Mouse (Mus musculus): ENCODE measurements around the gene Rdh16f2. TPM values are rescaled to one million over a fixed set of nuclear protein-coding genes. Genes with fewer than 3 reads are reported as not detected.
"Not testable (repeated sequence)": the region's sequence is repeated elsewhere in the genome, so short reads cannot be mapped to it uniquely, and the experiment has no call there.

The Rdh16f2 gene
- total RNA-seq, 2 experiments from 2014 or later: not detected

DNA sequence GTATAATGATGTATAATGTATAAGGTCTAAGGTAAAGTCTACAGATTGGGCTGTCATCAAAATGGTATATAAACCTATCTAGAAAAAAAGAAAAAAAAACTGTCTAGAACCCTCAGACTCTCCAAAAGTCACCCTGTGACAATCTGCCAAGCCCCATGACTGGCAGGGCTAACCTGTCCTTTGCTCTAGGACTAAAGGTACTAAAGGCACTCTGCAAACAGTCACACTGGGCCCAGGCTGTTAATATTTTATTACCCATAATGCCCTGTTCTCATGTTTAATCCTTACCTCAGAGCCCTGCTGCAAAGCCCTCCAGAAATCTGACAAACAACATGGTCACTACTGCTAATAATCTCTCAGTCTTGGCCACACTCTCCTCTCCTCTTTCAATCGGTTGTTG, 20.3 kb downstream of the Rdh16f2 start:
- DNase-seq (ENCODE audit: low spot score in 2 of 2): no peak
- intact Hi-C loops (cut with DNase I): no loop called here

DNA sequence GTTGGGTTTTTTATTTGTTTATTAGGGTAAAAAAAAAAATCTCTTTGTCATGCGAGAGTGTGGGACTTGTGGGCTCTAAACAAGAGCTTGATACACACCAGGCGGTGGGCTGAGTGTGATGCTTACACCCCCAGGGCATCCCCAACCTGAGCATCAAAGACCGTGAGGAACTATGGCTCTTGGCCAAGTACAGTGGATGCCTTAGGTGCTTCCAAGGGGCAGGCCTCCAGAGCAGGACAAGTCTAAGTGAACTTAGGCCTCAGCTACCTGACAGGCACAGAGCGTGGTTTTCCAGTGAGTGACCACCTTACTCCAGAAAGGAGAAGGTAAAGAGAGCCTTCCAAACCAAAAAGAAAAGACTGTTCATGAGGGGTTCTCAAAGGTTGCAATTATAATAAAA, 20.7 kb downstream of the Rdh16f2 start:
- DNase-seq (ENCODE audit: low spot score in 2 of 2): no peak
- intact Hi-C loops (cut with DNase I): no loop called here

DNA sequence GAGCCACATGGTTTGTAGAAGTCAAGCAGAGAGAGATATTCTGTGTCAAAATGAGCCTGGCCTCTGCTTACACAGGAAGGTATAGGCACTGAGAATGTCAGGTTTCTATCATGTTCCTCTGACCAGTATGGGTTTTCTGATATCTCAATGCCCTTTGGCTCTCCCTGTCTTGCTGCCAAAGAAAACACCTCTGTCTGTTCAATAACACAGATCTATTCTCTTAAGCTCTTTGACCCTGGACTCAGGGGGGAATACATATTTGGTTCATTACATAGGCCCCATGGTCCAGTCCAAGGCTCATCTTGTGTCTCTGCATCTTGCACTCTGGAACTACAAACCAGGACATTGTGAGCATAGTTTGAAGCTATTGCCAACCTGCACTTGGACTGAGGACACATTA, 22.3 kb downstream of the Rdh16f2 start, which contains the start of gene Rdh7:
Gene Rdh7, minus strand, starts transcription at position 213 of the 400 bp plus-strand sequence.
- no peak for DNase-seq (ENCODE audit: low spot score in 2 of 2)
- intact Hi-C loops (cut with DNase I): no loop called here

DNA sequence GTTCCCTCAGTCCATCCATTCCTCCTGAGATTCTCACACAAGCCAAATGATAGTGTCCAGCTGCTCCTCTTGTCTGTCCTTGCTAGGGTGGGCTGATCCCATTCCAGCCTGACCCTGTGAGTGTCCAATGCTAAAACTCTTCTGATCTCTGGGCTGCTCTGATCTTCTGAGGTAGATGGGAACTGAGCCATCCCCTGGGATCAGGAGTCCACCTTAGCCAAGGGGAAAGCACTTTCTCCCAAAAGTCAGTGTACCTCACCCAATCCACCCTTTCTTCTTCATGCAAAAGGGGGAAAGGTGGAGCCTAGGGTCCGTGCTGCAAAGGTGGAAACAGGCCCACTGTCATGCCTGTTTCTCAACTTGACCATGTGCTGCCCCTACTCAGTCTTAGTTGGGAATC, 25.2 kb downstream of the Rdh16f2 start:
- intact Hi-C loops (cut with DNase I): no loop called here
- no peak for DNase-seq (ENCODE audit: low spot score in 2 of 2)

DNA sequence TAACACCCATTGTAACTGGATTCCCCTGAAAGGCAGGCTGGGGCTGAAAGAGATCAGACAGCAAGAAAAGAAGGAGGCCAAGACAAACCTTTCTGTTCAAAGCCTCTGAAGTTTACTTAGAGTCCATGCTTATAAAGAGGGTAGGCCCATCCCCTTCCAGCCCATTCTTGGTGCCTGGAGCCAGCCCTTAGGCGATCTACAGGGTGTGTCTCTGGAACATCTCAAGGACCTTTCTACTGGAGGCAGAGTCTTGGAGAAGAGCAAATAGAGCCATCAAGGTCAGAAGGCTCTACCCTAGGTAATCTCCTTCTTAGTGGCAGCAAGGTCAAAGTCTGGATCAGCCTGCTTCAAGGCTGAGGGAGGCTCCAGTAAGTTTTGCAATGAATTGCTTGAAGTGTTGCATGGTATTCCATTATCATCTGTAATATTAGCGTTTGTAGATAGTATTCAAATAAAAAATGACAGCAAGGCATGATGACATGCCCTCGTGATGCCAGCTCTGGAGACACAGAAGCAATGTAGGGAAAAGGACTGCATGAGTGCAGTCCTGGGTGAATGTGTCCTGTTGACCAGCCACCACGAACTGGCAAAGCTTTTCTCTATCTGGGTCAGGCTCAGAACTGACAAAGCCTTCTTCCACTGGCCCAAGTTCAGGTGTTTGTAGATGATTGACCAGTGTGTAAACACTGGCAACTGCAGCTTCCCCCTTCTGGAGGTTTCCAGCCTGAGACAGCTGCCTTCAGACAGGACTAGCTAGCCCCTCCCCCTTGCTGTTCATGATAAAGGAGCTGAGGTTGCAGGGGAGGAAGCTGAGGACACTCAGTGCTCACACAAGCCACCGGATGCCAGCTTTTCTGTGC, 27.1 kb downstream of the Rdh16f2 start:
- intact Hi-C loops (cut with DNase I): not testable (repeated sequence)
- peak in 1 of 2 experiments; percentile 16 for DNase-seq (ENCODE audit: low spot score in 2 of 2)

DNA sequence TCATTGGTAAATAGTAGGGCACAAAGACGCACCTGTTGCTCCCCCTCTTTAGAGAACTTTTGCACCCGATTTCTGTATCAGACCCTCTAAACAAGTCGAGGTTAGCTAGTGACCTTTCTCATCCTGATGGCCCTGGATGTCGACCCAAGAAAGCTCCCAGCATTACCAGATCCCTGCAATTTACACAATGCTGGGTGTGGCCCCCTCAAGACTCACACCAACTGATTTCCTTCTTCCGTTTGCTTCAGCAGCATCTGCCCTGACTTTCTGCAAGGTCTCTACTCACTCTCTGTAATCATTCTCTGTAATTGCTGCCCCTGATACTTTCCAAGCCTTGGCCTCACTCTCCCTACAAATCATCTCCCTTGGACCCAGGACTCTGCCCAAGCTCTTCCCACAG, 30.4 kb downstream of the Rdh16f2 start:
- no peak for DNase-seq (ENCODE audit: low spot score in 2 of 2)
- intact Hi-C loops (cut with DNase I): no loop called here

DNA sequence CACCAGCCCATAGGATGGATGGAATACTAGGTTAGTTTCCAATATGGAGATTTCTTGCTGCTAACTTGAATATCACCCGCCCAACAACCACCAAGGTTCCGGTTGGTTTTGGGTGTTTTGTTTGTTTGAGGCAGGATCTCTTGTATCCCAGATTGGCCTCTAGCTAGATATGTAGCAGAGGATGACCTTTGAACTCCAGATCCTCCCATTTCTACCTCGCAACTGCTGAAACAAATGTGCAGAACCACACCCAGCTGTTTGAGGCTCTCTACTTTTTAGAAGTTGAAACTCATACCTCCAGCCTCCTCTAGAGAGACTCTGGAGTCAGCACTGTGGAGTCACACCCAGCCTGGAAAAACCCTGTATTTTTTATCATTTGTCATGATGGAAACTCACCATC, 31.2 kb downstream of the Rdh16f2 start:
- intact Hi-C loops (cut with DNase I): no loop called here
- DNase-seq (ENCODE audit: low spot score in 2 of 2): no peak

DNA sequence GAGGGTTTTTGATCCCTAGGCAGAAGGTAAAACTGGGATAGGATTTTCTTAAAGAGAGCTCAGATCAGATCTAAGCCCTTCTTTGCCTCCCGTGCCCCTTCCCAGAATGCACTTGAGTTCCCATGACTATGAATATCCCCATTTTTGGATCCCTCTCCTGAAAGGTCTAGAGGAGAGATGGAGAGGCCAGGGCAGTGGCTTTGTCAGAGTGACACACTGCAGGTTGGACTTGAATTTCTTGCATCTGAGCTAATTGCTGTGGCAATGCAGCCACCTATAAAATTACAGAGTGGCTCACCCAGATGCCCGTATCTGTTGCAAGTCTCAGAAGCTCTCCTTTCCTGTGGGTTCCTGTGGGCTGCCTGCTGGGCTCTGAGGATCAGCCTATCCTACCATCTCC, 31.9 kb downstream of the Rdh16f2 start, which contains the start of gene Sdr9c7:
Gene Sdr9c7, plus strand, starts transcription at position 301 of the 400 bp plus-strand sequence.
- intact Hi-C loops (cut with DNase I): no loop called here
- no peak for DNase-seq (ENCODE audit: low spot score in 2 of 2)

DNA sequence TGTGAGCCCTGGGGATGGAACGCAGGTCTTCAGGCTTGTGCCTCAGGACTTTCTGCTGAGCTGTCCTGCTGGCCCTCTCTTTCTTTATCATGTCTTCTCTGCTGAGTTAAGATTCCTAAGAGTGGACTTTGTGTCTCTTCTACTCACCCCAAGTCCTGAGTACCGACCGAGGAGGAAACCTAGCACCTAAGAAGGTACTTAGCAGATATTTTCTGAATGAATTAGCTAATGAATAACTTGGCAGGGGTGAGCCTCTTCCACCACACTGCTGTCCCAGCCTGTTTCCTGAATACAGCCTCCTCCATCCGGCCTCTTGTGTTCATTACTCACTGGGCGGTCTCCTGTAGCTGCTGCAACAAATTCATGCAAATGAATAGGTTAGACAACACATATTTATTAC, 33.5 kb downstream of the Rdh16f2 start:
- DNase-seq (ENCODE audit: low spot score in 2 of 2): no peak
- intact Hi-C loops (cut with DNase I): no loop called here

DNA sequence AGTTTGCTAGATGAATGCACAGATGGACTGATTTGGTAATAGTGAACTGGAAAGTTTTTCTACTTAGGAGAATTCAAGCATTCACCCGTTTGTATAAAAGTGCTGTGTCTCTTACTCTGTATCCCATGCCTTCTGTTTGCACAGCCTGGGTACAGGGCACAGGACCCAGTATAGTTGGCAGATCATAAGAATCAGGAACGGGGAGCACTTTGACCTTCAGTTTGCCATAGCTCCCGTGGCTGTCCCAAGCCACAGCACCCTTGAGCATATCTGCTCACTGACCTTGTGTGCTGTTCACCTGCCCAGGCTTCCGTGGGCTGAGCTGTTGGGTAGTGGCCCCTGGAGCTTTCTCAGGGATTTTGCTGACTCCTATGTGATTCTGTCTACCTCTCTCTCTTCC, 35.5 kb downstream of the Rdh16f2 start:
- intact Hi-C loops (cut with DNase I): no loop called here
- no peak for DNase-seq (ENCODE audit: low spot score in 2 of 2)

DNA sequence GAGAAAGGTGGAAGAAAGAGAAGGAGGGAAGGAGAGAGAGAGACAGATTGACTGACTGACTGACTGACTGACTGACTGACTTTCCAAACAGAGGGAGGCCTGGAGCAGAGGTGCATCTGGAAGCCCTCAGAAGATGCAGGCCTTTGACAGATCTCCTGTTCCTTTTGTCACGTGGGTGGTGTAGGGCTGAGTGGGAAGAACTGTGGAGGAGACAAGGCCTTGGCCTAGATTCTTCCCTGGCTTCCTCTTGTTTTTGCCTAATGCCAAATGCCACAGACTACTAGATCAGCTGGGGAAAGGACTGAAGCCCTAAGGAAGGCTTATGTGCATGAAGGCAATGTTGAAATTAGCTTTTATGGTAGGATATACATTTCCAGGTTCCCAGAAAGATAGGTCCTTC, 36.8 kb downstream of the Rdh16f2 start:
- intact Hi-C loops (cut with DNase I): no loop called here
- DNase-seq (ENCODE audit: low spot score in 2 of 2): no peak

DNA sequence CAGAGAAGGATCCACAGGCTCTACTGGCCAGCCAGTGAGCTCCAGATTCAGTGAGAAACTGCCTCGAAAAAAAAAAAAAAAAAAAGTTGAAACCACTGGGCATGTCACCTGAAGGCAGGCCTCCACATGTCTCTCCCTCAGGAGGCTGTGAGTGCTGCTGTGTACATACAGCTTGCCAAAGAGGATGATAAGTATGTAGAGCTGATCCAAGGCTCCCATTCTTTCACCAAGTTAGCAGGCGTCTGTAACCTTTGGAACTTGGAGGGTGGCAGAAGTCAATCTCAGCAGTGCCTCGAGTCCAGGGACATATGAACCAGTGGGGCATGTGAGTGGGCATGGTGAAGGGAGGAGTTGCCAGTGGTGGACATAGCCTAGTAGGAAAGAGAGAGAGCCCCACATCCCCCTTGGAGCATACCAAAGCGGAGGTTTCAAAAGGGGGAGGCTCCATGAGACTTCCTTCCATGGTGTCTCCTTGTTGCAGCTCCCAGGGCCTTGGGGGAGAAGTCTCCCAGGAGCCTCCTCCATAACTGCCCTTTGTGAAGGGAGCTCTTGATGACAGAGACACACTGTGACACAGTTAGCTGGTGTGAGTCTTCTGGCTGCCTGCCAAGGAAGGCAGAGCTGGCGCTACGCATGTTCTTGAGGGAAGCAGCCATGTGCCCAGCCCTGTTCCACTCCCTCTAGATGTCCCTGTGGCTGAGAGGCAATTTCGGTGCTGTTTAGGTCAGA, 38.6 kb downstream of the Rdh16f2 start:
- peak; percentile 34 to 64 for DNase-seq (ENCODE audit: low spot score in 2 of 2)
- intact Hi-C loops (cut with DNase I): no loop called here

DNA sequence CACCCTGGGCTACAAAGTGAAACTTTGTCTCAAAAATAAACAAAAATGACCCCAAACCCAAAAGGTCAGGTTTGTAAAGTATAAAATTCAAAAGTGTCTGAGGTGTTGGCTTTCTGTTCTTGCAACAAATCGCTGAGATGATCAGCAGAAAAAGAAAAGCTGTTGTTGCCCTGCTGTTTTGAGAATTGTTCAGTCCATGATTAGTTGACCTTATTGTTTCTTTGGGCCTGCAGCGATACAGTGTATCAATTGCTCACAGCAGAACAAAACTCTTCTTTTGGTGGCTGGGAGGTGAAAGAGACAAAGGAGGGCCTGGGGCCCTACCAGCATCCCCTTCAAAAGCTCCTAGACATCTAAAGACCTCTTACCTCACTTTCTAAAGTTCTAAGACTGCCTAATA, 39.9 kb downstream of the Rdh16f2 start:
- intact Hi-C loops (cut with DNase I): no loop called here
- no peak for DNase-seq (ENCODE audit: low spot score in 2 of 2)

DNA sequence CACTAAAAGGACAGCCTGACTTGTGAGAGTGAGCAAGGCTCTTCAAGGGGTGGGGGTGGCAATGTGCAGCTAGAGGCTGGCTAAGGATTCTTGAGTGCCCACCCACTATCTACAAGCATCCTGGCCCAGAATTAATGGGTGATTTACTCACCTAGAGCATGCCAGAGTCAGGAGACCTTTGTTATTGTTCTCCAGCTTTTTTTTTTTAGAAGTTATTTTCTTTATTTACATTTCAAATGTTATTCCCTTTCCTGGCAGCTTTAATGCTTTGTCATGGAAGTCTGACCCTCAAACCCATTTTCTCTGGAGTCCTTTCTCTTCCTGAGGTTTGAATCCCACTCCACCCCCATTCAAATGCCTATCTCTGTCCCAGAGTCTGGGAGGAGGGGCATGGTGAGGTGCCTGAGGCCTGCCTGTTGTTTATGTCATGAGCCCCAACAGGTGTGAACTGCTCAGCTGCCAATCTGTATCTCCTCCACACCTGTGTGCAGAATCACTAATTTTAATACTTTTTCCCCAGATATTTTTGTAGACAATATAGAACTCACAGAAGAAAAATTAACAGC, 41.2 kb downstream of the Rdh16f2 start:
- intact Hi-C loops (cut with DNase I): no loop called here
- DNase-seq (ENCODE audit: low spot score in 2 of 2): no peak

DNA sequence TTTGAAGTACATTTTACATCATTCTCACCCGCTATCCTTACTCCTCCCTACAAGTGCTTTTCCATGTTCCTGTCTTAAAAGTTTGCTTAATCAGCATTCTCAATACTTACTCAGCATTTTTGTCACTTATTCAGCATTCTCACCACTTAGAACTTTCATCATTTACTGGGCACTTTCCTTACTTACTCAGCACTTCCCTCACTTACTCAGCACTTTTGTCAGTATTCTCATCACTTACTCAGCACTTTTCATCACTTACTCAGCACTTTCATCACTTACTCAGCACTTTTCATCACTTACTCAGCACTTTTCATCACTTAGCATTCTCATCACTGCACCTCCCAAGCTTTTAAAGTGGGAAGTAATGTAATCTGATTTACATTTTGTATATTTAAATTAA, 49.3 kb downstream of the Rdh16f2 start:
- no peak for DNase-seq (ENCODE audit: low spot score in 2 of 2)
- intact Hi-C loops (cut with DNase I): no loop called here

DNA sequence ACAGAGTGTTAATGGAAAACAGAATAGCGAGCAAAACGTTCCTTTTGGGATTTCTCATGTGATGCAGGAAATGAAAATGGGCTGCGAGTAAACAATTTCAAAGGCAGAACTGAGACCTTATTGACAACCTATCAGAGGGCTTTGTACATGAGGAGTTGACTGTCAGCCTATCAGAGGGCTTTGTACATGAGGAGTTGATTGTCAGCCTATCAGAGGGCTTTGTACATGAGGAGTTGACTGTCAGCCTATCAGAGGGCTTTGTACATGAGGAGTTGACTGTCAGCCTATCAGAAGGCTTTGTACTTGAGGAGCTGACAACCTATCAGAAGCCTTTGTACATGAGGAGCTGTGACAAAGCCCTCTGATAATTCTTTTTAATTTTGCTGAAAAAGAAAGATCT, 50.9 kb downstream of the Rdh16f2 start:
- DNase-seq (ENCODE audit: low spot score in 2 of 2); intact Hi-C loops (cut with DNase I): not testable (repeated sequence)

DNA sequence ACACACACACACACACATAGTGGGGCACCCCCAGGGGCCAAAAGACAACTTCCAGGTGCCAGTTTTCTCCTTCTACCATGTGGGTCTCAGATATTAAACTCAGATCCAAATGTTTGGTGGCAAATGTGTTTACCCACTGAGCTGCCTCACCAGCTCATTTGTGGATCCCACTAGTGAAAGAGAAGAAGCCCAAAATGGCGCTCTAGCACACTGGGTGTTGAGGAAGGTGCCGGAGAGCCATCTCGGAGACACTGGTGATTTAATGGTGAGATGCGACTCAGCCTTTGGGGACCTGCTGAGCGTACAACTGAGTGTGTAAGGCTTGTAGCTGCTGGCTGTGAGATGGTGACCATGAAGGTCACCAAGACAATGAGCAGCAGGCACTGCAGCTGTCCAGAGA, 51.4 kb downstream of the Rdh16f2 start:
- DNase-seq (ENCODE audit: low spot score in 2 of 2): no peak
- intact Hi-C loops (cut with DNase I): no loop called here

DNA sequence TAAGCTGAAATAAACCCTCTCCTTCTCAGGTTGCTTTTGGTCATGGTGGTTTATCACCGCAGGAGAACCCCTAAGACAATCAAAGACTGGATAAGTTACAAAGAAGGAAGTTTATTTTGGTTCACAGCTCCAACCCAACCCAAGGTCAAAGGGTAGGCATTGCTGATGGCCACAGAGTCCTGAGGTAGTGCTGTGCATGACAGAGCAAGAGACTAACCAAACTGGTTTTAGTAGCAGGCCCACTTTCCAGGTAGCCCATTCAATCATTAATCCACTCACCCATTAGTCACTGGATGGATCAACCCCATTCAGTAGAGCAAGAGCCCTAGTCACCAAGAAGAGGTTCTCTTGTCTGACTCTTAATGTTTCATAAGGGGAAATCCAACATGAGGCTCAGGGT, 56.0 kb downstream of the Rdh16f2 start:
- intact Hi-C loops (cut with DNase I): no loop called here
- DNase-seq (ENCODE audit: low spot score in 2 of 2): no peak

DNA sequence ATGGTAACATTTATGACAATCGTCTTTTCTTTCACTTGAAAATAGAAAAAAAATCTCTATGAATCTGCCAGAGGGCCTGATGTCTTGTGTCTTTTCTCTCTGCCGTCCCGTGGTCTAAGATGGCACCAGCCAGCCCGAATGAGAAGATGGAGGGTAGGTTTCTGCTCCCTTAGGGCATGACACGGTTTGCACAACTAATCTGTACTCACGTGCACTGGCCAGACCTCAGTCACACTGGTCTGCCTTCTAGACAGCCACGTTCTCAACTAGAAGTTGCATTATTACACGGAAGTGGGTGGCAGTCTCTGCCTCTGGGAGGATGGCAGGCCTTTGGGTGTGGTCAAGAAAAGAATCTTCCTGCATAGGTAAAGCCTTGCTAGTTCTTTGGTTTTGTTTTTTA, 56.8 kb downstream of the Rdh16f2 start:
- no peak for DNase-seq (ENCODE audit: low spot score in 2 of 2)
- intact Hi-C loops (cut with DNase I): no loop called here

DNA sequence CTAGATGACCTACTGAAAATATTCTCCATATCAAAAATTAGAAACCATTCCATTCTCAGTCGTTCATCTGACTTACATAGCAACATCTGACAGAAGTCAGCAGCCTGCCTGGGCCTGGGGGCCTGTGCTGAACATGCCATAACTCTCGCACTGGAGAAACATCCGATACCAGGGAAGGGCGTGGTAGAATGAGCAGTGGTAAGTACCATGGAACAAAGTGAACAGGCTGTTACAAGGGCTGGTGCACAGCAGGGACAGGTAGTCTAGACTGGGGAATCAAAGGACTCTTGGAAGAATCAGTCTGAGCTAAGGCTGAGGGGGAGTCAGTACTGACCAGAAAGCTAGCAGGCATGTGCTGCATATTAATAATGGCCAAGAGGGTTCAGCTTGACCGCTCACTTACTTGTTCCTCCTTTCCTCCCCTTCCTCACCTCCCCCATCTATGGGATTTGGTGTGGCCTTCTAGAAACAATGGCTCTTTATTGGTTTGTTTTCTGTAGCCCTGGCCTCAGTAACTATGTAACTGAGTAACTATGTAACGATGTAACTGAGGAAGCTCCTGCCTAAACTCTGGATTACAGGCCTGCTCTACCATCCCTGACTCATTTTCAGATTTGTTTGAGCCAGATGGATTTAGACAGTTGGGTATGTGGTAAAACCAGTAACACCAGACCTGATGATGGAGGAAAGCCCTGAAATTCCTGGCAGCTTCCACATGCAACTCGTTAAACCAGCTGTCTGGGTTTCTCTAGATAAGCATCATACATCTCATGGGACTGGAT, 58.5 kb downstream of the Rdh16f2 start:
- peak in 1 of 2 experiments; percentile 46 for DNase-seq (ENCODE audit: low spot score in 2 of 2)
- intact Hi-C loops (cut with DNase I): no loop called here

Data from left cerebral cortex, postnatal 14 days (tissue).